ENCODE assay signal across 7 mouse cellular contexts in the genomic region with DNA sequence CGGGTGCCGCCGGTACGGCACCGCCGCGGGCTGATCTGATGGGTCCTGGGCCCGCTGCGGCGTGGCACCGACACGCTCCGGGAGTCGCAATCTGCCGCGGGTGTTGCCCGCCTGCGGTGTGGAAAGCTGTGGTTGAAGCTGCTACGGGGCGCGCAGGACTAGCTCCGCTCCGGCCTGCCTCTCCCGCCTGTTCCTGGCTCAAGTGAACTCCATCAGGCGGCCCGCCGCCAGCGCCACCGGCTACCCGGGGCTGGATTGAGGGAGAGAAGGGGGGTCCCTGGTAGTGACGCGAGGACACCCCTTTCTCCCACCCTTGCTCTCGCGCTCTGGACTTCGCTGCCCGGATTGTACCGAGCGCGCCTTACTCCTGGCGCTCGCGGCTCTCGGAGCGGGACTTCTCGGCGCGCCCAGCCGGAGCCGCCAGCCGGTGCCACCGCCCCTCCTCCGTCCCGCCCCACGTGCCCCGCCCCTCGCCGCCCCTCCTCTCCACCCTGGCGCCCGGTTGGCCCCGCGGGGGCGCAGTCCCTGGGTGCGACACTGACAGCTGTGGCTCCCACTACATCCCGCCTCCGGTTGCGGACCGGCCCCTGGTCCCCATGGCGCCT.
DNase-seq lines count a peak whose midpoint lies in the region; ATAC-seq and TF ChIP-seq lines count a peak whose summit lies in the region.

No protein-coding gene starts in this region.

- WGBS in intestine, postnatal 0 days: under 1% methylated on average over 56 of the region's 68 CpGs
- WGBS in limb, embryonic 11.5 days: under 1% methylated on average over 57 of the region's 68 CpGs
- under 1% methylated on average over 64 of the region's 68 CpGs for WGBS in midbrain, embryonic 12.5 days
- 0% methylated on average over 68 of the region's 68 CpGs for WGBS in stomach, embryonic 15.5 days

- no peaks in the 10 kb centered on the region for H3K9me3 ChIP-seq in intestine, postnatal 0 days (ENCODE audit: control insufficient read depth)
- H3K9me3 ChIP-seq in limb, embryonic 11.5 days (ENCODE audit: control insufficient read depth, low read length): no peaks in the 10 kb centered on the region
- H3K9me3 ChIP-seq in midbrain, embryonic 12.5 days: no peaks in the 10 kb centered on the region
- H3K9me3 ChIP-seq in stomach, embryonic 15.5 days: no peaks in the 10 kb centered on the region

- H3K4me2 ChIP-seq in intestine, postnatal 0 days (replicated peaks; ENCODE audit: low read depth): peak overlapping the region; percentile 98
- peak overlapping the region; percentile 47 for H3K4me2 ChIP-seq in limb, embryonic 11.5 days (ENCODE audit: low read depth, severe bottlenecking)
- H3K4me2 ChIP-seq in midbrain, embryonic 12.5 days (replicated peaks): peak overlapping the region; percentile 79
- peak overlapping the region; percentile 79 for H3K4me2 ChIP-seq in stomach, embryonic 15.5 days

- no peaks in the 10 kb centered on the region for H3K36me3 ChIP-seq in intestine, postnatal 0 days (ENCODE audit: control insufficient read depth, insufficient read depth)
- no peaks in the 10 kb centered on the region for H3K36me3 ChIP-seq in limb, embryonic 11.5 days (ENCODE audit: control insufficient read depth, insufficient read depth, low read length)
- 0 out of 2 replicates have a peak, but pooled peaks cover under 1% of the 10 kb centered on the region for H3K36me3 ChIP-seq in midbrain, embryonic 12.5 days
- H3K36me3 ChIP-seq in stomach, embryonic 15.5 days: no peaks in the 10 kb centered on the region

- H3K4me1 ChIP-seq in intestine, postnatal 0 days (replicated peaks; ENCODE audit: control insufficient read depth, insufficient read depth, low read length): no peaks in the 10 kb centered on the region
- H3K4me1 ChIP-seq in limb, embryonic 11.5 days (ENCODE audit: control insufficient read depth, insufficient read depth, low read length): peaks cover 9% of the 10 kb centered on the region
- peaks cover 23% of the 10 kb centered on the region for H3K4me1 ChIP-seq in midbrain, embryonic 12.5 days
- peaks cover 7% of the 10 kb centered on the region; the same call in 1 of the 2 replicates for H3K4me1 ChIP-seq in stomach, embryonic 15.5 days

- peak; percentile 64 for TF ChIP-seq CTCF in intestine, postnatal 0 days (IDR thresholded peaks at IDR 0.05; ENCODE audit: low read depth)

- peak overlapping the region; percentile 62 for H3K9ac ChIP-seq in intestine, postnatal 0 days (ENCODE audit: low read depth, low read length)
- H3K9ac ChIP-seq in limb, embryonic 11.5 days (ENCODE audit: low read length): peak overlapping the region; percentile 99
- peak overlapping the region; percentile 97 for H3K9ac ChIP-seq in midbrain, embryonic 12.5 days (replicated peaks)
- H3K9ac ChIP-seq in stomach, embryonic 15.5 days: peak overlapping the region; percentile 79

- peak overlapping the region; percentile 75; the same call in 1 of the 2 replicates for H3K27ac ChIP-seq in intestine, postnatal 0 days (ENCODE audit: low read depth, low read length)
- H3K27ac ChIP-seq in limb, embryonic 11.5 days (replicated peaks; ENCODE audit: low read depth, low read length): peak overlapping the region; percentile 98
- peak overlapping the region; percentile 99 for H3K27ac ChIP-seq in midbrain, embryonic 12.5 days (replicated peaks)
- peak overlapping the region; percentile 92 for H3K27ac ChIP-seq in stomach, embryonic 15.5 days

- H3K4me3 ChIP-seq in intestine, postnatal 0 days (ENCODE audit: low read depth, low read length): peak overlapping the region; percentile 77
- peak overlapping the region; percentile 94 for H3K4me3 ChIP-seq in limb, embryonic 11.5 days (ENCODE audit: low read depth, low read length)
- peak overlapping the region; percentile 93 for H3K4me3 ChIP-seq in midbrain, embryonic 12.5 days
- H3K4me3 ChIP-seq in stomach, embryonic 15.5 days (replicated peaks): peak overlapping the region; percentile 78

- peak; percentile 44 to 45 for DNase-seq in adrenal gland, postnatal 4 days (ENCODE audit: low spot score in 2 of 2)
- DNase-seq in embryo, embryonic 9.5 days (ENCODE audit: extremely low spot score): peak; percentile 91
- DNase-seq in limb, embryonic 11.5 days (ENCODE audit: low spot score): peak; percentile 87

- peak; percentile 52 for ATAC-seq in granulocyte monocyte progenitor cell, adult 5-6 weeks (replicated peaks; ENCODE audit: poor library complexity, severe bottlenecking)
- ATAC-seq in intestine, postnatal 0 days: peak; percentile 66
- ATAC-seq in limb, embryonic 11.5 days (ENCODE audit: insufficient number of reproducible peaks, low FRiP score, low TSS enrichment, low read depth): peak; percentile 69
- peak; percentile 82 for ATAC-seq in midbrain, embryonic 12.5 days (ENCODE audit: low FRiP score, low read depth)
- ATAC-seq in stomach, embryonic 15.5 days (ENCODE audit: insufficient read depth, low FRiP score, low read depth): peak; percentile 88

- no peaks in the 10 kb centered on the region for H3K27me3 ChIP-seq in intestine, postnatal 0 days (replicated peaks; ENCODE audit: control insufficient read depth, insufficient read depth, low read length)
- H3K27me3 ChIP-seq in limb, embryonic 11.5 days (ENCODE audit: control insufficient read depth, insufficient read depth, low read length): no peaks in the 10 kb centered on the region
- peaks cover 22% of the 10 kb centered on the region for H3K27me3 ChIP-seq in midbrain, embryonic 12.5 days
- no peaks in the 10 kb centered on the region for H3K27me3 ChIP-seq in stomach, embryonic 15.5 days (replicated peaks)

Comparison
In these comparisons a context has a peak if more than half of its experiments do, and no peak if none do; other contexts are left out.
1. Peak in every context shown above with its lines: DNase-seq, ATAC-seq, H3K4me3 ChIP-seq and H3K27ac ChIP-seq.
2. H3K4me2 ChIP-seq: peak in every context shown above with its lines; median percentile 98 in intestine, postnatal 0 days; 79 in midbrain, embryonic 12.5 days; 79 in stomach, embryonic 15.5 days; 47 in limb, embryonic 11.5 days.